Mouse (Mus musculus) stomach, postnatal 0 days (tissue): ENCODE results near the gene Siah2.

ENCODE experiments used
- CTCF ChIP-seq: IDR thresholded peaks from 2 replicates; pipeline ENCODE4 v1.5.1; 2016; ENCODE audit warnings: antibody characterized with exemption, low read depth, mild to moderate bottlenecking, moderate library complexity
- EP300 ChIP-seq: optimal IDR thresholded peaks from 2 replicates; pipeline ENCODE3; 2016; ENCODE audit warnings: antibody characterized with exemption

DNA sequence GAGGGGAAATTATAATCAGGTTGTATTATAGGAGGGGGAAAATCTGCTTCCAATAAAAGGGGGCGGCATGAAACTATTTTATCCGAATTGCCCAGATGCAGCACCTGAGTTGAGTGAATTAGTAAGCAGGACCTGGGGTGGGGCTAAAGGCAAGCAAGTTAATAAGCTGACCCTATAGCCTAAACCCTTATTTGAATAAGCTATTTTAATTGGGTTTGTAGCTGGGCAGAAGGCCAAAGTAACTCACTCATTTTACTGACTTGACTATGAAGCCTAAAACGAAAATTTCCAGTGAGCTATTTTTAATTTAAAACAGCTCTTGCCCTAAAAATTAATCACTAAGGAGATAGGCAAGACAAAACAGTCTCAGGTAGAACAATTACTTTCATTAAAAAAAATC is 2.5 kb downstream of the Siah2 start:
- no peak for TF ChIP-seq CTCF
- no peak for TF ChIP-seq EP300
